Mouse (Mus musculus) intestine, embryonic 14.5 days (tissue): ENCODE measurements around the gene Lyz1. TPM values are rescaled to one million over a fixed set of nuclear protein-coding genes. Genes with fewer than 3 reads are reported as not detected.

Experiments used
- ATAC-seq: fragments of 200-750 bp; cut with Nextera tagmentation; replicated peaks from 2 replicates; pipeline ENCODE4 v1.8.0; 2017; ENCODE audit warnings: low read depth, moderate number of reproducible peaks, moderate TSS enrichment, moderate library complexity; ENCODE audit not compliant: low FRiP score, low TSS enrichment
- DNase-seq: peaks from one replicate; pipeline ENCODE4 v3.0.0-alpha.2; 2018; ENCODE audit warnings: low spot score
- H3K27ac ChIP-seq: fragments of 300-500 bp; sonication (generic); 2 replicates; pipeline ENCODE4 v1.5.1; 2014; ENCODE audit warnings: low read depth, mild to moderate bottlenecking, control low read depth
- H3K27me3 ChIP-seq: fragments of 300-500 bp; sonication (generic); replicated peaks from 2 replicates; pipeline ENCODE4 v1.6.1; 2014; ENCODE audit warnings: low read length, control low read depth; ENCODE audit not compliant: control insufficient read depth, insufficient read depth
- H3K36me3 ChIP-seq: fragments of 300-500 bp; sonication (generic); 2 replicates; pipeline ENCODE4 v1.6.1; 2014; ENCODE audit warnings: low read length, control low read depth; ENCODE audit not compliant: control insufficient read depth, insufficient read depth
- H3K4me1 ChIP-seq: fragments of 300-500 bp; sonication (generic); replicated peaks from 2 replicates; pipeline ENCODE4 v1.6.1; 2014; ENCODE audit warnings: low read length, control low read depth, mixed read lengths; ENCODE audit not compliant: control insufficient read depth, insufficient read depth
- H3K4me2 ChIP-seq: fragments of 300-500 bp; sonication (generic); 2 replicates; pipeline ENCODE4 v1.6.1; 2014; ENCODE audit warnings: low read length
- H3K4me3 ChIP-seq: fragments of 300-500 bp; sonication (generic); 2 replicates; pipeline ENCODE4 v1.5.1; 2014; ENCODE audit warnings: low read depth, low read length, control low read depth, mixed read lengths
- H3K9ac ChIP-seq: fragments of 300-500 bp; sonication (generic); 2 replicates; pipeline ENCODE4 v1.6.1; 2014; ENCODE audit warnings: mild to moderate bottlenecking, low read length
- H3K9me3 ChIP-seq: fragments of 300-500 bp; sonication (generic); 2 replicates; pipeline ENCODE4 v1.6.1; 2016; ENCODE audit warnings: low read length, control low read depth; ENCODE audit not compliant: control insufficient read depth
- WGBS: fragments of 180-500 bp; shearing (Covaris S2); extraction: QIAGEN DNeasy Blood & Tissue Kit; methylation state at CpG from one replicate; pipeline ENCODE4 v1.1.7; 2014; 5-methylcytosine and 5-hydroxymethylcytosine counted together
- polyA plus RNA-seq: library from polyadenylated mRNA; unstranded; fragments of >200 nt; fragmentation: Nextera tagmentation; extraction: Ambion mirVana; gene quantifications from 2 replicates; pipeline ENCODE4 v1.2.1, GENCODE M21; 2014

The Lyz1 gene
- polyA plus RNA-seq, result 6.4 and 7.3 TPM in 2 replicates

- ATAC-seq (no peak), DNase-seq (no peak)
- no peaks in the 10 kb centered on the region for H3K9me3 ChIP-seq
- H3K36me3 ChIP-seq, result no peaks in the 10 kb centered on the region
- no peak within 1 kb of the TSS for H3K27ac ChIP-seq
- WGBS, result 68% methylated on average over 5 of the region's 5 CpGs
- H3K9ac ChIP-seq, result no peak within 1 kb of the TSS
- no peak within 1 kb of the TSS for H3K4me2 ChIP-seq
- H3K4me3 ChIP-seq, result no peak within 1 kb of the TSS
- H3K4me1 ChIP-seq, result no peaks in the 10 kb centered on the region
- no peaks in the 10 kb centered on the region for H3K27me3 ChIP-seq
These were observed at the start of gene Lyz1 for GRCm38 (mm10) chr10:117292671-117293070. Lyz1 (minus strand) TSS chr10:117292868.

GRCm38 (mm10) chr10:117342406-117342805 is 49.7 kb upstream of the Lyz1 start:
- H3K27me3 ChIP-seq, result no peaks in the 10 kb centered on the region
- H3K9ac ChIP-seq, result no peak overlapping the region
- H3K4me2 ChIP-seq, result no peak overlapping the region
- no peaks in the 10 kb centered on the region for H3K4me1 ChIP-seq
- no peaks in the 10 kb centered on the region for H3K9me3 ChIP-seq
- WGBS, result 74% methylated on average over 2 of the region's 2 CpGs
- DNase-seq, result no peak
- no peak overlapping the region for H3K4me3 ChIP-seq
- peaks cover 14% of the 10 kb centered on the region; the same call in 1 of the 2 replicates for H3K36me3 ChIP-seq
- no peak for ATAC-seq
- H3K27ac ChIP-seq, result no peak overlapping the region

- H3K27ac ChIP-seq, result no peak overlapping the region
- peaks cover 1% of the 10 kb centered on the region; the same call in 1 of the 2 replicates for H3K4me1 ChIP-seq
- WGBS, result 82% methylated on average over 4 of the region's 4 CpGs
- no peaks in the 10 kb centered on the region for H3K9me3 ChIP-seq
- H3K27me3 ChIP-seq, result no peaks in the 10 kb centered on the region
- no peak for ATAC-seq
- H3K4me3 ChIP-seq, result no peak overlapping the region
- H3K9ac ChIP-seq, result no peak overlapping the region
- peaks cover 14% of the 10 kb centered on the region; the same call in 1 of the 2 replicates for H3K36me3 ChIP-seq
- H3K4me2 ChIP-seq, result no peak overlapping the region
- DNase-seq, result no peak
These were observed 48.4 kb upstream of the Lyz1 start for GRCm38 (mm10) chr10:117341029-117341428.

- no peak overlapping the region for H3K4me2 ChIP-seq
- no peak overlapping the region for H3K4me3 ChIP-seq
- H3K9me3 ChIP-seq, result no peaks in the 10 kb centered on the region
- H3K36me3 ChIP-seq, result 0 out of 2 replicates have a peak, but pooled peaks cover 3% of the 10 kb centered on the region
- ATAC-seq (no peak), DNase-seq (peak; percentile 48)
- WGBS, result 84% methylated on average over 7 of the region's 7 CpGs
- H3K27me3 ChIP-seq, result no peaks in the 10 kb centered on the region
- H3K4me1 ChIP-seq, result peaks cover 5% of the 10 kb centered on the region; the same call in 1 of the 2 replicates
- H3K9ac ChIP-seq, result no peak overlapping the region
- no peak overlapping the region for H3K27ac ChIP-seq
These were observed 46.6 kb upstream of the Lyz1 start for GRCm38 (mm10) chr10:117339241-117339640.

- H3K9ac ChIP-seq, result no peak overlapping the region
- H3K9me3 ChIP-seq, result no peaks in the 10 kb centered on the region
- no peak for ATAC-seq
These were observed 45.3 kb upstream of the Lyz1 start for GRCm38 (mm10) chr10:117337946-117338345.

GRCm38 (mm10) chr10:117335649-117336048 is 43.0 kb upstream of the Lyz1 start:
- no peak overlapping the region for H3K4me3 ChIP-seq
- ATAC-seq (no peak; the same call in 1 of the 2 replicates), DNase-seq (no peak)
- no peaks in the 10 kb centered on the region for H3K36me3 ChIP-seq
- WGBS, result 32% methylated on average over 4 of the region's 4 CpGs
- peaks cover 5% of the 10 kb centered on the region; the same call in 1 of the 2 replicates for H3K4me1 ChIP-seq
- no peaks in the 10 kb centered on the region for H3K9me3 ChIP-seq
- H3K27ac ChIP-seq, result no peak overlapping the region
- H3K4me2 ChIP-seq, result no peak overlapping the region
- H3K27me3 ChIP-seq, result no peaks in the 10 kb centered on the region
- no peak overlapping the region for H3K9ac ChIP-seq

More at GRCm38 (mm10) chr10:117337946-117338345, 45.3 kb upstream of the Lyz1 start:
- no peak overlapping the region for H3K4me3 ChIP-seq
- no peaks in the 10 kb centered on the region for H3K36me3 ChIP-seq
- peaks cover 5% of the 10 kb centered on the region; the same call in 1 of the 2 replicates for H3K4me1 ChIP-seq
- H3K4me2 ChIP-seq, result no peak overlapping the region
- H3K27me3 ChIP-seq, result no peaks in the 10 kb centered on the region
- no peak overlapping the region for H3K27ac ChIP-seq
- no peak for DNase-seq

GRCm38 (mm10) chr10:117330521-117330920 is 37.9 kb upstream of the Lyz1 start:
- no peaks in the 10 kb centered on the region for H3K27me3 ChIP-seq
- no peaks in the 10 kb centered on the region for H3K4me1 ChIP-seq
- ATAC-seq, result no peak
- no peaks in the 10 kb centered on the region for H3K9me3 ChIP-seq
- H3K4me3 ChIP-seq, result no peak overlapping the region
- no peak for DNase-seq
- H3K27ac ChIP-seq, result no peak overlapping the region
- H3K4me2 ChIP-seq, result no peak overlapping the region
- no peak overlapping the region for H3K9ac ChIP-seq
- no peaks in the 10 kb centered on the region for H3K36me3 ChIP-seq
- WGBS, result 80% methylated on average over 5 of the region's 5 CpGs

GRCm38 (mm10) chr10:117323782-117324181 is 31.1 kb upstream of the Lyz1 start:
- Histone ChIP-seq H3K4me1 (no peaks in the 10 kb centered on the region), H3K27me3 (no peaks in the 10 kb centered on the region), H3K9ac (no peak overlapping the region), H3K27ac (no peak overlapping the region), H3K4me2 (no peak overlapping the region), H3K4me3 (no peak overlapping the region), H3K9me3 (no peaks in the 10 kb centered on the region), H3K36me3 (no peaks in the 10 kb centered on the region)
- DNase-seq, result peak; percentile 47
- 89% methylated on average over 7 of the region's 7 CpGs for WGBS
- ATAC-seq, result no peak

- Histone ChIP-seq H3K4me2 (no peak overlapping the region), H3K27me3 (no peaks in the 10 kb centered on the region), H3K4me3 (no peak overlapping the region), H3K4me1 (no peaks in the 10 kb centered on the region), H3K27ac (no peak overlapping the region), H3K9me3 (no peaks in the 10 kb centered on the region), H3K9ac (no peak overlapping the region), H3K36me3 (no peaks in the 10 kb centered on the region)
- DNase-seq (peak; percentile 21), ATAC-seq (no peak)
- 95% methylated on average over 5 of the region's 5 CpGs for WGBS
These were observed 30.0 kb upstream of the Lyz1 start for GRCm38 (mm10) chr10:117322630-117323029.
